Mouse (Mus musculus) cortical plate, adult 2 months (tissue): ENCODE data around the gene Atp10b.

Experiments
- CTCF ChIP-seq: fragments of 200-500 bp; IDR thresholded peaks from 2 replicates; pipeline ENCODE4 v1.5.1; 2011; ENCODE audit warnings: mild to moderate bottlenecking, control low read depth, low read length; ENCODE audit not compliant: insufficient read depth; ENCODE audit errors: extremely low read depth
- POLR2A ChIP-seq: fragments of 200-500 bp; IDR thresholded peaks from 2 replicates; pipeline ENCODE4 v1.6.1; 2011; ENCODE audit warnings: mild to moderate bottlenecking, low read length, control low read depth; ENCODE audit not compliant: insufficient read depth; ENCODE audit errors: extremely low read depth

- TF ChIP-seq CTCF (no peak), POLR2A (no peak)
These were observed 23.7 kb upstream of the Atp10b start for GRCm38 (mm10) chr11:43125908-43126477.
